Mouse (Mus musculus): ENCODE data around the gene Tnni2.
A peak's percentile ranks its signal among the peaks of the same experiment; 100 is the strongest.

Gene Tnni2

DNA sequence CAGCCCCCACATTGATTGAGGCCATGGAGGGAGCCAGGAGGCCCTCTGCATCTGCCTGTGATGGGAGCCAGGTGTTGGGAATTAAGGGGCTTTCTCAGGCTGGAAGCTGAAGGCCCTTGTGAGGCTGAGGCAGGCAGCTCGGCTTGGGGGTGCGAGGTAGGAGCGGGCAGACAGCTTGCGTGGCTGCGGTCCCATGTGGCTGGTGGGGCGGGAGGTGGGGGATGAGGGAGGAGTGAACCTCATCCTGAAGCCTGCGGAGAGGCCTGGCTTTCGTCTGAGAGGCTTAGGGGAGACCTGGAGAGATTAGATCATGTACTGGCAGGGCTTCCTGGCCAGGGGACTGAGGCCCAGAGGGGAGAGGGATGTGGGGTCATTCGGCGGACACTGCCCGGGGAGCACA, 41.5 kb downstream of the Tnni2 start:
- DNase-seq (ENCODE audit: inconsistent ontology term) = no peak

- no peak for DNase-seq (ENCODE audit: inconsistent ontology term)
These were observed 43.2 kb downstream of the Tnni2 start for GRCm38 (mm10) chr7:142484780-142485179.

DNA sequence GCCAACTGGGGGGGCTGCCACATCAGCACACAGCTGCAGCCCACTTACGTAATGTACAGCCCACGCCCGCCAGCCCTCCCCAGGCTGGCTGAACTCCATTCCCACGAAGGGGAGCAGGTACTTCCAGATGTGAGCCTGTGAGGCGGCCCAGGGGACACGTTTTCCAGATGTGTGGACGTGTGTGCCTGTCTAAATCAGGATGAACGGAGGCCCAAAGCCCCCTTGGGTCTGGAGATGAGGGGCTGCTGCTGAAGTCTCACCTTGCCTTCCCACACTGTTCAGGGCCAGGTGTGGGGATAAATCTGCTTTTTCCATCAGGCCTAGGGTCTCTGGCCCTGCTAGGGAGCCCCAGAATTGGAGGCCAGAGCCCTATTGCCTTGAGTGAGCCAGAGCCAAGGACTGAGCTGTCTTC, 45.1 kb downstream of the Tnni2 start:
- DNase-seq (ENCODE audit: inconsistent ontology term) = no peak

- DNase-seq (ENCODE audit: inconsistent ontology term) = peak; percentile 65
These were observed 45.8 kb downstream of the Tnni2 start for GRCm38 (mm10) chr7:142487341-142487859.

- no peak for DNase-seq (ENCODE audit: inconsistent ontology term)
These were observed 46.4 kb downstream of the Tnni2 start for GRCm38 (mm10) chr7:142488053-142488452.

GRCm38 (mm10) chr7:142493535-142493934, 51.9 kb downstream of the Tnni2 start:
- no peak for DNase-seq (ENCODE audit: inconsistent ontology term)

Measured in Muller cell, postnatal 12 days (primary cell).